In the genomic region with DNA sequence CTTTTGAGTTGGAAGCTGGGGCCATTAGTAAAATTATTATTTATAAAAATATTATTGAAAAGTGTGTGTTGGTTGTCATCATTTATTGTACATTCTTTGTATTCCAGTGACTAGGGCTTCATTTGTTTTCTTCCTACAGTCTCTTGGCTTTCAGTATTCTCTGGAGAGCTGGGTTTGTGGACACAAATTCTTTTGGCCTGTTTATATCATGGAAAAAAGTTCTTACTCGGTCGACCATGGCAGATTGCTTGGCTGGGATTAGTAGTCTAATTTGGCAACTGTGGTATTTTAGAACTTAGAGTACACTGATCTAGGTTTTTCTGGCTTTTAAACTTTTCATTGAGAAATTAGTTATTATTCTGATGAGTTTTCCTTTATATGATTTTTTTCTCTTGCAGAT, we compare ENCODE assay signal across 28 mouse cellular contexts.
DNase-seq lines count a peak whose midpoint lies in the region; ATAC-seq and TF ChIP-seq lines count a peak whose summit lies in the region.
"Had no signal": no experiment of that assay in that cellular context is flagged by ENCODE, and none has a peak within 500 bp of the region (broad histone marks: within the 10 kb centered on the region; RNA-seq: fewer than 3 reads in every experiment).

No protein-coding gene starts in this region.

- H3K4me2 ChIP-seq in embryonic facial prominence, embryonic 14.5 days (ENCODE audit: low read depth, low read length): no peak overlapping the region
- H3K4me2 ChIP-seq in limb, embryonic 14.5 days (replicated peaks; ENCODE audit: low read depth, low read length, severe bottlenecking): no peak overlapping the region
- H3K4me2 ChIP-seq: embryonic facial prominence, embryonic 15.5 days; forebrain, embryonic 12.5 days; hindbrain, embryonic 12.5 days; kidney, embryonic 15.5 days; limb, embryonic 15.5 days; liver, embryonic 15.5 days; lung, embryonic 14.5 days had no signal

- DNase-seq in embryonic facial prominence, embryonic 14.5 days (ENCODE audit: low spot score): peak; percentile 22
- no peak for DNase-seq in embryonic facial prominence, embryonic 10.5 days (ENCODE audit: low spot score)
- DNase-seq in heart, adult 9 months (ENCODE audit: low spot score in 2 of 2): peak; percentile 39 to 50
- no peak for DNase-seq in heart, adult 2 months
- peak; percentile 25 for DNase-seq in limb, embryonic 14.5 days (ENCODE audit: low spot score)
- DNase-seq in limb, embryonic 10.5 days (ENCODE audit: low spot score): no peak
- peak; percentile 81 for DNase-seq in adipocyte (ENCODE audit: low spot score)
- DNase-seq in urinary bladder, adult 18-20 months (ENCODE audit: low spot score in 2 of 2): no peak
- DNase-seq: adrenal gland, adult 2 months; cerebellum, adult 11 months; cerebellum, adult 9-10 months; forebrain, postnatal 0 days; gastrocnemius, postnatal 14 days; lung, embryonic 14.5 days; lung, postnatal 14 days; midbrain, embryonic 14.5 days; thymus, adult 18-20 months; thymus, postnatal 25 days had no signal

- TF ChIP-seq CTCF in heart, adult 2 months (IDR thresholded peaks at IDR 0.05): no peak

- no peaks in the 10 kb centered on the region for H3K9me3 ChIP-seq in embryonic facial prominence, embryonic 14.5 days (ENCODE audit: control insufficient read depth, low read length)
- H3K9me3 ChIP-seq in embryonic facial prominence, embryonic 10.5 days: no peaks in the 10 kb centered on the region
- no peaks in the 10 kb centered on the region for H3K9me3 ChIP-seq in limb, embryonic 14.5 days (ENCODE audit: control insufficient read depth, low read length)
- no peaks in the 10 kb centered on the region for H3K9me3 ChIP-seq in limb, embryonic 10.5 days (replicated peaks)
- H3K9me3 ChIP-seq: embryonic facial prominence, embryonic 15.5 days; forebrain, embryonic 12.5 days; hindbrain, embryonic 12.5 days; kidney, embryonic 15.5 days; limb, embryonic 15.5 days; liver, embryonic 15.5 days had no signal

- 41% methylated on average over 2 of the region's 2 CpGs for WGBS in embryonic facial prominence, embryonic 14.5 days
- WGBS in embryonic facial prominence, embryonic 10.5 days: 66% methylated on average over 2 of the region's 2 CpGs
- WGBS in heart, adult 2 months: 22% methylated on average over 2 of the region's 2 CpGs
- WGBS in limb, embryonic 14.5 days: 53% methylated on average over 2 of the region's 2 CpGs
- 75% methylated on average over 2 of the region's 2 CpGs for WGBS in limb, embryonic 10.5 days

- no peak for ATAC-seq in embryonic facial prominence, embryonic 14.5 days (ENCODE audit: low read depth)
- no peak for ATAC-seq in limb, embryonic 14.5 days (ENCODE audit: low FRiP score, low read depth)
- ATAC-seq: forebrain, postnatal 0 days; hindbrain, postnatal 0 days; intestine, embryonic 16.5 days had no signal

- H3K36me3 ChIP-seq in embryonic facial prominence, embryonic 14.5 days (ENCODE audit: control insufficient read depth, insufficient read depth, low read length): no peaks in the 10 kb centered on the region
- no peaks in the 10 kb centered on the region for H3K36me3 ChIP-seq in embryonic facial prominence, embryonic 10.5 days (replicated peaks)
- no peaks in the 10 kb centered on the region for H3K36me3 ChIP-seq in heart, adult 2 months (ENCODE audit: control insufficient read depth, insufficient read depth, low read length)
- H3K36me3 ChIP-seq in limb, embryonic 14.5 days (ENCODE audit: control insufficient read depth, insufficient read depth, low read length): no peaks in the 10 kb centered on the region
- H3K36me3 ChIP-seq in limb, embryonic 10.5 days: no peaks in the 10 kb centered on the region
- H3K36me3 ChIP-seq: embryonic facial prominence, embryonic 15.5 days; forebrain, embryonic 12.5 days; hindbrain, embryonic 12.5 days; kidney, embryonic 15.5 days; limb, embryonic 15.5 days; liver, embryonic 15.5 days had no signal

- H3K79me2 ChIP-seq in heart, adult 2 months (replicated peaks; ENCODE audit: control insufficient read depth, insufficient read depth, low read length): no peaks in the 10 kb centered on the region

- no peak overlapping the region for H3K27ac ChIP-seq in embryonic facial prominence, embryonic 14.5 days (replicated peaks; ENCODE audit: low read depth, low read length)
- H3K27ac ChIP-seq in embryonic facial prominence, embryonic 10.5 days (replicated peaks): no peak overlapping the region
- no peak overlapping the region for H3K27ac ChIP-seq in heart, adult 2 months
- no peak overlapping the region for H3K27ac ChIP-seq in limb, embryonic 14.5 days (replicated peaks; ENCODE audit: low read depth, low read length)
- no peak overlapping the region for H3K27ac ChIP-seq in limb, embryonic 10.5 days
- H3K27ac ChIP-seq: embryonic facial prominence, embryonic 15.5 days; forebrain, embryonic 12.5 days; hindbrain, embryonic 12.5 days; hindbrain, postnatal 0 days; kidney, embryonic 15.5 days; layer of hippocampus, adult 2 months; limb, embryonic 15.5 days; liver, embryonic 15.5 days; stomach, postnatal 0 days had no signal

- intact Hi-C loops in heart, adult 2 months (cut with DNase I): no loop called here

- no peaks in the 10 kb centered on the region for H3K27me3 ChIP-seq in embryonic facial prominence, embryonic 14.5 days (replicated peaks; ENCODE audit: control insufficient read depth, insufficient read depth, low read length)
- H3K27me3 ChIP-seq in embryonic facial prominence, embryonic 10.5 days (replicated peaks; ENCODE audit: low read depth, poor library complexity, severe bottlenecking): no peaks in the 10 kb centered on the region
- no peaks in the 10 kb centered on the region for H3K27me3 ChIP-seq in heart, adult 2 months (ENCODE audit: control insufficient read depth, insufficient read depth, low read length)
- no peaks in the 10 kb centered on the region for H3K27me3 ChIP-seq in limb, embryonic 14.5 days (ENCODE audit: control insufficient read depth, insufficient read depth, low read length)
- no peaks in the 10 kb centered on the region for H3K27me3 ChIP-seq in limb, embryonic 10.5 days (ENCODE audit: low read depth, poor library complexity, severe bottlenecking)
- H3K27me3 ChIP-seq: embryonic facial prominence, embryonic 15.5 days; forebrain, embryonic 12.5 days; hindbrain, embryonic 12.5 days; kidney, embryonic 15.5 days; limb, embryonic 15.5 days; liver, embryonic 15.5 days had no signal

- H3K9ac ChIP-seq in embryonic facial prominence, embryonic 14.5 days (ENCODE audit: low read depth, low read length): no peak overlapping the region
- H3K9ac ChIP-seq in heart, adult 2 months (ENCODE audit: low read depth, low read length): no peak overlapping the region
- H3K9ac ChIP-seq in limb, embryonic 14.5 days (ENCODE audit: low read depth, low read length, severe bottlenecking): no peak overlapping the region
- H3K9ac ChIP-seq: embryonic facial prominence, embryonic 15.5 days; forebrain, embryonic 12.5 days; forebrain, postnatal 0 days; hindbrain, embryonic 12.5 days; kidney, embryonic 15.5 days; limb, embryonic 15.5 days; liver, embryonic 15.5 days; lung, embryonic 14.5 days had no signal

- no peak for TF ChIP-seq EP300 in heart, adult 2 months (IDR thresholded peaks at IDR 0.05; ENCODE audit: insufficient read depth, low read depth, low read length)

- no peak for TF ChIP-seq POLR2A in heart, adult 2 months (IDR thresholded peaks at IDR 0.05; ENCODE audit: insufficient read depth, low read depth, low read length)
- TF ChIP-seq POLR2A in limb, embryonic 14.5 days (IDR thresholded peaks at IDR 0.05; ENCODE audit: borderline replicate concordance, extremely low read depth, insufficient read depth, insufficient read length): no peak

- H3K4me3 ChIP-seq in embryonic facial prominence, embryonic 14.5 days (ENCODE audit: low read depth, low read length): no peak overlapping the region
- H3K4me3 ChIP-seq in embryonic facial prominence, embryonic 10.5 days: no peak overlapping the region
- no peak overlapping the region for H3K4me3 ChIP-seq in heart, adult 2 months
- H3K4me3 ChIP-seq in limb, embryonic 14.5 days (replicated peaks; ENCODE audit: low read length): no peak overlapping the region
- H3K4me3 ChIP-seq in limb, embryonic 10.5 days: no peak overlapping the region
- H3K4me3 ChIP-seq: embryonic facial prominence, embryonic 15.5 days; forebrain, embryonic 12.5 days; hindbrain, embryonic 12.5 days; kidney, embryonic 15.5 days; layer of hippocampus, adult 2 months; limb, embryonic 15.5 days; liver, embryonic 15.5 days had no signal

- H3K4me1 ChIP-seq in embryonic facial prominence, embryonic 14.5 days (ENCODE audit: control insufficient read depth, insufficient read depth, low read length): no peaks in the 10 kb centered on the region
- no peaks in the 10 kb centered on the region for H3K4me1 ChIP-seq in embryonic facial prominence, embryonic 10.5 days
- H3K4me1 ChIP-seq in heart, adult 2 months (ENCODE audit: control insufficient read depth, insufficient read depth, low read length): no peaks in the 10 kb centered on the region
- no peaks in the 10 kb centered on the region for H3K4me1 ChIP-seq in limb, embryonic 14.5 days (ENCODE audit: control insufficient read depth, insufficient read depth, low read length)
- H3K4me1 ChIP-seq in limb, embryonic 10.5 days: 0 out of 2 replicates have a peak, but pooled peaks cover 4% of the 10 kb centered on the region
- H3K4me1 ChIP-seq: embryonic facial prominence, embryonic 15.5 days; forebrain, embryonic 12.5 days; hindbrain, embryonic 12.5 days; kidney, embryonic 15.5 days; limb, embryonic 15.5 days; liver, embryonic 15.5 days had no signal

Comparison
In these comparisons a context has a peak if more than half of its experiments do, and no peak if none do; other contexts are left out.
1. DNase-seq: peak in embryonic facial prominence, embryonic 14.5 days (single experiment), heart, adult 9 months (2 of 2), limb, embryonic 14.5 days (single experiment) and adipocyte (single experiment); none in embryonic facial prominence, embryonic 10.5 days (single experiment), heart, adult 2 months (0 of 2), limb, embryonic 10.5 days (single experiment) and urinary bladder, adult 18-20 months (0 of 2).